12 mouse cellular contexts compared by ENCODE assay signal in genomic region chr14:118695866-118696265, GRCm38 (mm10).
"Had no signal": no experiment of that assay in that cellular context is flagged by ENCODE, and none has a peak within 500 bp of the region (broad histone marks: within the 10 kb centered on the region; RNA-seq: fewer than 3 reads in every experiment).

No protein-coding gene starts in this region.

- H3K36me3 ChIP-seq: limb, embryonic 15.5 days; stomach, embryonic 15.5 days had no signal

- ATAC-seq: liver, embryonic 12.5 days had no signal

- DNase-seq: kidney, postnatal 36 days; layer of hippocampus, adult 9-11 months; layer of hippocampus, postnatal 36 days; lung, embryonic 14.5 days; lung, postnatal 10 days; lung, postnatal 4 days; right cerebral cortex, postnatal 14 days; thymus, postnatal 36 days had no signal

- H3K4me1 ChIP-seq: limb, embryonic 15.5 days; stomach, embryonic 15.5 days had no signal

- H3K27me3 ChIP-seq: limb, embryonic 15.5 days; liver, embryonic 12.5 days; stomach, embryonic 15.5 days had no signal

- H3K9ac ChIP-seq: limb, embryonic 15.5 days; liver, embryonic 12.5 days; lung, embryonic 14.5 days; stomach, embryonic 15.5 days had no signal

- H3K27ac ChIP-seq: limb, embryonic 15.5 days; liver, embryonic 12.5 days; stomach, embryonic 15.5 days had no signal

- H3K4me3 ChIP-seq: limb, embryonic 15.5 days; liver, embryonic 12.5 days; stomach, embryonic 15.5 days had no signal

- H3K4me2 ChIP-seq: limb, embryonic 15.5 days; liver, embryonic 12.5 days; lung, embryonic 14.5 days; midbrain, embryonic 11.5 days; stomach, embryonic 15.5 days had no signal

- H3K9me3 ChIP-seq: limb, embryonic 15.5 days; liver, embryonic 12.5 days; stomach, embryonic 15.5 days had no signal
